Mouse (Mus musculus) effector memory CD4-positive, alpha-beta T cell, adult 7 months (primary cell): ENCODE results near the gene Pomt2. TPM values are rescaled to one million over a fixed set of nuclear protein-coding genes. Genes with fewer than 3 reads are reported as not detected.

Source experiments
- polyA plus RNA-seq: library from polyadenylated mRNA; unstranded; fragments of 100-300 nt; shearing (Covaris generic); gene quantifications from one replicate; pipeline ENCODE4 v1.2.1, GENCODE M21; 2017

The Pomt2 gene
- 4.3 TPM for polyA plus RNA-seq

DNA sequence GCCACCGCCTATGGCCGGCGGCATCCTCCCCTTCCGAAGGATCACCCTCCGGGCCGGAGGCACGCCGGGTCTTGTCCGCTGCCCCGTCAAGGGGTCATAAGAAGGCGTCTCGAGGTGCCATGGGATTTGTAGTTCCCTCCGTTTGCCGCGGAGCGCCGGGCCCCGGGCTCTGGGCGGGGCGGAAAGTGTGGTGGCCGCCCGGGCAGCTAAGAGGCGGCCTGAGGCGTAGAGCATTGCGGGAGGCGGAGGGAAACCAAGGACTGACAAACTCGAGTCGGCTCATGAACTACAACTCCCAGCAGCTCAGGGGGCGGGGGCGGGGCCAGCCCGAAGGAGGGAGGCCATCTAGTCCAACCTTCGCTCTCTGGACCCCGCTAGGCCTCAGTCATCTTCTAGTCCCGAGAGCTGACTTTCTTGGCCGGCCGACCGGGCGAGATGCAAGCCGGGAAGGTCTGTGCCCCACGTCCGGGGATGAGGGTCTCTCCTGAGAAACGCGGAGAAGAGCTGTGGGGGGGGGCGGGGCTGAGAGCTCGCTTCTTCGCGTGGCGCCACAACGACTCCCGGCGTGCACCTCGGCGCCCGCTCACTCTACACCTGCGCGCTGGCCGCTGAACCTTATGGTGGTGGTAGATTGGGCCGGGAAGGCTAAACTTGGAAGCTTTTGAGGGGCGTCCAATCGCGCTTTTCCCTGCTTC, at the start of gene Pomt2:
Pomt2 (minus strand) TSS at position 574 of the 695 bp plus-strand sequence.

DNA sequence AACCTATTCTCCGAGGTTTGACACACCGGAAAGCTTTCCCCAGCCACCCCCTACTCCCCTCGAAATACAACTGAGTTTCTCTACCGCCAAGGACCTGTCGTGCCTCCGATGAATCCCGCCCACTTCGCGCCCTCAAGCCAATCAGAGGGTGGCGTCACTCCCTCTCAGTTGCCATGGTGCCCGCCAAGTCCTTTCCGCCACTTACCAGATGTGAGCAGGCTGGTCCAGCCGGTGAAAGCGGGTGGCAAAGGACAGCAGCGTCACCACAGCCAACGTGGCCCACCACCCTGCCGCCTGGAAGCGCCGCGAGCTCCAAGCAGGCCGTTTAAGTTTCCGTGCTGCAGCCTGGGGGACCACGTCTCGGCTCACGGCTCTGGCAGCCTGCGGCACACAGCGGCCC, 802 bp downstream of the Pomt2 start, which contains the start of gene Gstz1:
Gstz1 (plus strand) TSS at position 200 of the 400 bp plus-strand sequence.

DNA sequence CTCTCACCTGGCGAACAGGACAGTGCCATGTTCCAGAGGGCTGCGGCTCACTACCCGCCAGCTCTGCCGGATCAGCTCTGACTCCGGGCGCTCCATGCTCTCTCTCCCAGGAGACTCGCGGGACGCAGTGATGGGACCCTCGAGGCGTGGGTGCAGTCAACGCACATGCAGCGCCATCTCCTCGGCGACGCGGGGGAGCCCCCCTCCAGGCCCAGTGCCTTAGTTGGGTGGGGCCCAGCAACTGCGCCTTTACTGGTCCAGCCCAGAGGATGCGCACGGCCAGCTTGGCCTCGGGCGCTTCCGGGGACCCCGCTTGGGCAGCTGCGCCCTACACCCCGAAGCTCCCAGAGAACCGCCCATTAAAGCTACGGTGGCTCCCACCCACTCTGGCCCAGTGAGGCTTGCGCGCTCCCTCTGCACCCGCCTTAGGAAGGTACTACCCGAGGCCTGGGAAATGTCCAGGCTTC, 45.6 kb downstream of the Pomt2 start, which contains the start of gene Ngb:
Ngb (minus strand) TSS at position 375 of the 467 bp plus-strand sequence.

Other genes with a start within 250 kb of the Pomt2 start
- gene Cipc, start 200.9 kb downstream of the Pomt2 start, polyA plus RNA-seq, result 81.2 TPM
- gene Zdhhc22, start 157.5 kb downstream of the Pomt2 start, polyA plus RNA-seq, result 0.79 TPM
- 0.29 TPM for gene Tmem63c, start 126.6 kb downstream of the Pomt2 start, polyA plus RNA-seq
- gene Ngb, start 45.4 kb downstream of the Pomt2 start, polyA plus RNA-seq, result not detected
- gene Gstz1, start 803 bp downstream of the Pomt2 start, polyA plus RNA-seq, result 7.7 TPM
- 2.4 TPM for gene Samd15, start 51.8 kb upstream of the Pomt2 start, polyA plus RNA-seq
- gene Tmed8, start 52.5 kb upstream of the Pomt2 start, polyA plus RNA-seq, result 7.9 TPM
- 0.45 TPM for gene Noxred1, start 90.8 kb upstream of the Pomt2 start, polyA plus RNA-seq
- gene Vipas39, start 118.3 kb upstream of the Pomt2 start, polyA plus RNA-seq, result 19.8 TPM
- gene Ahsa1, start 118.5 kb upstream of the Pomt2 start, polyA plus RNA-seq, result 153 TPM
- gene Ism2, start 151.7 kb upstream of the Pomt2 start, polyA plus RNA-seq, result not detected
- 138 TPM for gene Sptlc2, start 240.4 kb upstream of the Pomt2 start, polyA plus RNA-seq